Mouse (Mus musculus) midbrain, embryonic 15.5 days (tissue): ENCODE data around the gene 4930432M17Rik. TPM values are rescaled to one million over a fixed set of nuclear protein-coding genes. Genes with fewer than 3 reads are reported as not detected.

Experiments used
- ATAC-seq: fragments of 200-750 bp; cut with Nextera tagmentation; replicated peaks from 2 replicates; pipeline ENCODE4 v1.8.0; 2017; ENCODE audit warnings: moderate TSS enrichment
- H3K27ac ChIP-seq: fragments of 300-500 bp; sonication (generic); 2 replicates; pipeline ENCODE4 v1.5.1; 2015; ENCODE audit warnings: mild to moderate bottlenecking, inconsistent platforms
- H3K27me3 ChIP-seq: fragments of 300-500 bp; sonication (generic); replicated peaks from 2 replicates; pipeline ENCODE4 v1.6.1; 2015; ENCODE audit warnings: inconsistent platforms
- H3K36me3 ChIP-seq: fragments of 300-500 bp; sonication (generic); replicated peaks from 2 replicates; pipeline ENCODE4 v1.6.1; 2015; ENCODE audit warnings: inconsistent platforms
- H3K4me1 ChIP-seq: fragments of 300-500 bp; sonication (generic); 2 replicates; pipeline ENCODE4 v1.6.1; 2015; ENCODE audit warnings: inconsistent platforms
- H3K4me2 ChIP-seq: fragments of 300-500 bp; sonication (generic); 2 replicates; pipeline ENCODE4 v1.6.1; 2015; ENCODE audit warnings: inconsistent platforms, mild to moderate bottlenecking, moderate library complexity
- H3K4me3 ChIP-seq: fragments of 300-500 bp; sonication (generic); 2 replicates; pipeline ENCODE4 v1.5.1; 2015; ENCODE audit warnings: mild to moderate bottlenecking, inconsistent platforms
- H3K9ac ChIP-seq: fragments of 300-500 bp; sonication (generic); 2 replicates; pipeline ENCODE4 v1.6.1; 2015; ENCODE audit warnings: mild to moderate bottlenecking, inconsistent platforms
- H3K9me3 ChIP-seq: fragments of 300-500 bp; sonication (generic); 2 replicates; pipeline ENCODE4 v1.6.1; 2016; ENCODE audit warnings: inconsistent platforms
- WGBS: fragments of 180-500 bp; shearing (Covaris S2); methylation state at CpG from one replicate; pipeline ENCODE4 v1.1.7; 2015; ENCODE audit warnings: mixed read lengths; 5-methylcytosine and 5-hydroxymethylcytosine counted together
- polyA plus RNA-seq: library from polyadenylated mRNA; unstranded; fragments of >200 nt; fragmentation: Nextera tagmentation; extraction: Ambion mirVana; gene quantifications from 2 replicates; pipeline ENCODE4 v1.2.1, GENCODE M21; 2015

The 4930432M17Rik gene
- not detected in 2 replicates for polyA plus RNA-seq

- H3K27me3 ChIP-seq, result no peaks in the 10 kb centered on the region
- H3K4me3 ChIP-seq, result no peak within 1 kb of the TSS
- 65% methylated on average over 4 of the region's 4 CpGs for WGBS
- H3K27ac ChIP-seq, result no peak within 1 kb of the TSS
- H3K4me1 ChIP-seq, result no peaks in the 10 kb centered on the region
- no peak within 1 kb of the TSS for H3K4me2 ChIP-seq
- H3K9me3 ChIP-seq, result no peaks in the 10 kb centered on the region
- H3K36me3 ChIP-seq, result no peaks in the 10 kb centered on the region
- ATAC-seq, result no peak
- no peak within 1 kb of the TSS for H3K9ac ChIP-seq
Observed at GRCm38 (mm10) chr3:121670462-121670861, at the start of gene 4930432M17Rik. Gene 4930432M17Rik, plus strand, starts transcription at chr3:121670762.

GRCm38 (mm10) chr3:121625662-121626061, 44.9 kb upstream of the 4930432M17Rik start:
- H3K27me3 ChIP-seq, result no peaks in the 10 kb centered on the region
- WGBS, result 83% methylated on average over 2 of the region's 2 CpGs
- no peak overlapping the region for H3K9ac ChIP-seq
- H3K4me3 ChIP-seq, result no peak overlapping the region
- no peaks in the 10 kb centered on the region for H3K36me3 ChIP-seq
- no peaks in the 10 kb centered on the region for H3K9me3 ChIP-seq
- H3K27ac ChIP-seq, result no peak overlapping the region
- no peak overlapping the region for H3K4me2 ChIP-seq
- no peaks in the 10 kb centered on the region for H3K4me1 ChIP-seq
- no peak for ATAC-seq

GRCm38 (mm10) chr3:121626273-121626672, 44.3 kb upstream of the 4930432M17Rik start:
- Histone ChIP-seq H3K36me3 (no peaks in the 10 kb centered on the region), H3K27me3 (no peaks in the 10 kb centered on the region), H3K27ac (no peak overlapping the region), H3K4me1 (no peaks in the 10 kb centered on the region), H3K4me3 (no peak overlapping the region), H3K9me3 (no peaks in the 10 kb centered on the region), H3K4me2 (no peak overlapping the region), H3K9ac (no peak overlapping the region)
- WGBS, result 91% methylated on average over 3 of the region's 3 CpGs
- no peak for ATAC-seq

- no peak for ATAC-seq
- Histone ChIP-seq H3K4me1 (no peaks in the 10 kb centered on the region), H3K9ac (no peak overlapping the region), H3K27ac (no peak overlapping the region), H3K36me3 (no peaks in the 10 kb centered on the region), H3K4me3 (no peak overlapping the region), H3K9me3 (no peaks in the 10 kb centered on the region), H3K4me2 (no peak overlapping the region), H3K27me3 (no peaks in the 10 kb centered on the region)
- WGBS, result 73% methylated on average over 3 of the region's 3 CpGs
Observed at GRCm38 (mm10) chr3:121628245-121628644, 42.3 kb upstream of the 4930432M17Rik start.

DNA sequence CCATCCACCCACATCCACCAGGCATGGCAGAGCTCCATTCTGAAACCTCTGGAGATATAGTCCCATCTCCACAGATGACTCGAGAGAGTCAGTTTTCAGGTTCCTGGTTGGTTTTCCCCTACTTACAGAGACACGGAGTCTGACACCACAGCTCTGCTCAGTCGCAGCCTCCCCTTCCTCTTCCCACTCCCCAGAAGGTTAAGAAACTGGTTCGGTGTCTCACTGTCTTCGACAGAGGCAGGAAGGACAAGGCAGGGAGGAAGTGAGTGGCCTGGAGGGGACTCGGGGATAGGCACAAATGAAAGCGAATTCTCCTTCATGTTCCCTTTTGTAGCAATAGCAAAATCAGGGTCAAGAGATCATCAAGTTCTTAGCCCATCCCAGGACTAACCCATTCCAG, 39.9 kb upstream of the 4930432M17Rik start:
- H3K27ac ChIP-seq, result no peak overlapping the region
- H3K9me3 ChIP-seq, result no peaks in the 10 kb centered on the region
- H3K27me3 ChIP-seq, result no peaks in the 10 kb centered on the region
- H3K4me3 ChIP-seq, result no peak overlapping the region
- 85% methylated on average over 7 of the region's 7 CpGs for WGBS
- no peaks in the 10 kb centered on the region for H3K36me3 ChIP-seq
- H3K4me2 ChIP-seq, result no peak overlapping the region
- H3K9ac ChIP-seq, result no peak overlapping the region
- no peaks in the 10 kb centered on the region for H3K4me1 ChIP-seq
- ATAC-seq, result no peak

DNA sequence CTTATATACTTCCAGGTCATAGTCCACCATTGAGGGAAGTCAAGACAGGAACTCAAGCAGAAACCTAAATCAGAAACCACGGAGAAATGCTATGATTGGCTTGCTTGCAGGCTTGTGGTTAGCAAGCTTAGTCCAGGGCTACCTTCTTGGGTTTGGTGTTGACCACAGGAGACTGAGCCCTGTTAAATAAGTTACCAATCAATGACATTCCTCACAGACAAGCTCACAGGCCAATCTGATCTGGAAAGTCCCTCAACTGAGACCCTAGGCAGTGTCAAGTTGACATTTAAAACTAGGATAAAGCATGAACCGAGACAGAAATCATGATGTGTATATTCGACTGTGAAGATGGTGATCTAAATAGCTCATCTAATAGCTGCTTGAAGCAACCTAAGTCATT, 35.6 kb upstream of the 4930432M17Rik start:
- Histone ChIP-seq H3K36me3 (no peaks in the 10 kb centered on the region), H3K4me2 (no peak overlapping the region), H3K27me3 (no peaks in the 10 kb centered on the region), H3K4me1 (no peaks in the 10 kb centered on the region), H3K9ac (no peak overlapping the region), H3K9me3 (no peaks in the 10 kb centered on the region), H3K4me3 (no peak overlapping the region), H3K27ac (no peak overlapping the region)
- ATAC-seq, result no peak
- 90% methylated on average over 3 of the region's 3 CpGs for WGBS

GRCm38 (mm10) chr3:121635505-121635904, 35.1 kb upstream of the 4930432M17Rik start:
- no peak overlapping the region for H3K27ac ChIP-seq
- H3K9ac ChIP-seq, result no peak overlapping the region
- H3K4me3 ChIP-seq, result no peak overlapping the region
- no peaks in the 10 kb centered on the region for H3K9me3 ChIP-seq
- H3K36me3 ChIP-seq, result no peaks in the 10 kb centered on the region
- WGBS, result 72% methylated on average over 7 of the region's 7 CpGs
- H3K27me3 ChIP-seq, result no peaks in the 10 kb centered on the region
- no peak for ATAC-seq
- no peak overlapping the region for H3K4me2 ChIP-seq
- H3K4me1 ChIP-seq, result no peaks in the 10 kb centered on the region

DNA sequence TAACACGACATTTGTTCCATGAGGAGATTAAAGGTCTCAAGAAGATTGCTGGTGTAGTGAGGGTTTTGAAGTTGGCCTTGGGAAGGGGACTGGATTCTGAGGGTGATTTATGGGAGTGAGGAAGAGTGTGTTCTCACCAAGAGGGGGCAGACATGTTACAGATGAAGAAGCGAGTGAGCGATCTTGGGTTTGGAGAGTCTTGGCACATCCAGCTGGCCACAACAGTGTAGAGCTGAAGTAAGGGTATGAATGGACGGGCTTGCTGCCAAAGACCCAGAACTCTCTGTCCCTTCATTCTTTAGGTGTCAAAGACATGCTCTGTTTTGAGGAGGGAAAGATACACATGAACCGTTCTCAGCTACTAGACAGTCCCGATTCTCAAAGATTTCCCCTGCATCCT, 34.2 kb upstream of the 4930432M17Rik start:
- no peaks in the 10 kb centered on the region for H3K9me3 ChIP-seq
- no peak overlapping the region for H3K9ac ChIP-seq
- H3K36me3 ChIP-seq, result no peaks in the 10 kb centered on the region
- WGBS, result 70% methylated on average over 6 of the region's 6 CpGs
- ATAC-seq, result peak; percentile 67; the same call in 1 of the 2 replicates
- H3K4me2 ChIP-seq, result no peak overlapping the region
- no peaks in the 10 kb centered on the region for H3K4me1 ChIP-seq
- no peaks in the 10 kb centered on the region for H3K27me3 ChIP-seq
- no peak overlapping the region for H3K4me3 ChIP-seq
- no peak overlapping the region for H3K27ac ChIP-seq

DNA sequence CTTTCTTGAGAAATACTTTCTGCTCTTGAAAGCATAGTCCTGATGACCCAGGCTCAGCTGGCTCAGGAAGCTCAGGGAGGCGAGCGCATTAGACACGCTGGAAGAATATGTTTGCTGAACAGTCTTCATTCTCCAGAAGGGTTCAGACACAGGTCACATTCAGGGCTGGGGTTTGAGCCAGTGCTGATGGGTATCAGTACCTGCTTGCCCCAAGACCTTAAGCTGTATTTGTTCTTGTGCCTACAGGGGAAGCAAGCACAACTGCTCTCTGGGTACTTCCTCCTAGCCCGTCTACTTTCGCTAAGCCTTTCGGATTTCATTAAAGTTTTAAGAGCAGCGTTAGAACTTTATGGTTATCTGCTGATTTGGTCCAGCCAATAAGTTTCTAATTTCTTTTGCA, 33.8 kb upstream of the 4930432M17Rik start:
- H3K4me1 ChIP-seq, result no peaks in the 10 kb centered on the region
- no peaks in the 10 kb centered on the region for H3K9me3 ChIP-seq
- no peak overlapping the region for H3K27ac ChIP-seq
- no peak overlapping the region for H3K4me3 ChIP-seq
- no peak overlapping the region for H3K9ac ChIP-seq
- ATAC-seq, result no peak
- 85% methylated on average over 7 of the region's 7 CpGs for WGBS
- no peaks in the 10 kb centered on the region for H3K36me3 ChIP-seq
- H3K27me3 ChIP-seq, result no peaks in the 10 kb centered on the region
- H3K4me2 ChIP-seq, result no peak overlapping the region

- Histone ChIP-seq H3K4me2 (no peak overlapping the region), H3K4me1 (no peaks in the 10 kb centered on the region), H3K36me3 (no peaks in the 10 kb centered on the region), H3K9me3 (no peaks in the 10 kb centered on the region), H3K4me3 (no peak overlapping the region), H3K27me3 (no peaks in the 10 kb centered on the region), H3K27ac (no peak overlapping the region), H3K9ac (no peak overlapping the region)
- no peak for ATAC-seq
- WGBS, result 80% methylated on average over 5 of the region's 5 CpGs
Observed at GRCm38 (mm10) chr3:121637792-121638191, 32.8 kb upstream of the 4930432M17Rik start.

DNA sequence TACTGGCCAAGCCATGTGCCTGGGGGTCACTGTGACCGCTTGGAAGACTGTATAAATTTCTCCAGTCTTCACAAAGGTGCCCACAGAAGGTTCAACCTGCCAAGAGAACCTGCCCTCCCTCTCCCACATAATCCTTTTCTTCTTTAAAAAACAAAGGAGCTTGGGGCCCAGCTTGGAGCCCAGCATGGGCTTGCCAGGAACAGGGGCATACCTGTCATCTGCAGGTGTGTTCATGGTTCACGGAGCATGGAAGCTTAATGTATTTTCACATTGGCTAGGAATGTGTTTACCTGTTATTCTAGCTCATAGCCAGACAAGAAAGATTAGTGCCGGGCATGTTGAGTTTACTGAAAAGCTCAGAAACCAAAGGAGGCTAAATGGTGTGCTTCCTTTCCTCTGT, 32.3 kb upstream of the 4930432M17Rik start:
- H3K9me3 ChIP-seq, result no peaks in the 10 kb centered on the region
- H3K4me2 ChIP-seq, result no peak overlapping the region
- H3K36me3 ChIP-seq, result no peaks in the 10 kb centered on the region
- no peak overlapping the region for H3K9ac ChIP-seq
- no peak overlapping the region for H3K27ac ChIP-seq
- H3K27me3 ChIP-seq, result no peaks in the 10 kb centered on the region
- H3K4me3 ChIP-seq, result no peak overlapping the region
- no peaks in the 10 kb centered on the region for H3K4me1 ChIP-seq
- ATAC-seq, result no peak
- 87% methylated on average over 3 of the region's 3 CpGs for WGBS

DNA sequence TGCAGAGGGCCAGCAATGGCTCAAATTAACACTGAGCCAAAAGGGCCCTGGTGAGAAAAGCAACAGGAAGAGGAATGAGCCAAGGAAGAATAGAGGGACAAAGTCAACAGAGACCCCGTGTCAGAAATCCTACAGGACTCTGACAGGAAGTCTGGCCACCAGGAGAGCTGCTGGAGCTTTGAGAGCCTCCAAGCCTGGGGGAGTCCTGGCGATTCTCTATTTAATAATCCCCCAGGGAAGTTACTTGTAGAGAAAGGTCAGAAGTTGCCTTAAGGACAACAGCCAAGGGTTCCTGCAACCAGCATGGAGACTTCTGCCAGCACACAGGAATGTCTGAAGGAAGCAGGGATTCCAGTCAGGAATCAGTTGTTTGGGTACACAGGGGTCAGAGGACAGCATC, 30.0 kb upstream of the 4930432M17Rik start:
- Histone ChIP-seq H3K36me3 (no peaks in the 10 kb centered on the region), H3K4me2 (no peak overlapping the region), H3K9ac (no peak overlapping the region), H3K27me3 (no peaks in the 10 kb centered on the region), H3K27ac (no peak overlapping the region), H3K4me1 (no peaks in the 10 kb centered on the region), H3K9me3 (no peaks in the 10 kb centered on the region), H3K4me3 (no peak overlapping the region)
- ATAC-seq, result no peak
- WGBS, result 58% methylated on average over 2 of the region's 2 CpGs

DNA sequence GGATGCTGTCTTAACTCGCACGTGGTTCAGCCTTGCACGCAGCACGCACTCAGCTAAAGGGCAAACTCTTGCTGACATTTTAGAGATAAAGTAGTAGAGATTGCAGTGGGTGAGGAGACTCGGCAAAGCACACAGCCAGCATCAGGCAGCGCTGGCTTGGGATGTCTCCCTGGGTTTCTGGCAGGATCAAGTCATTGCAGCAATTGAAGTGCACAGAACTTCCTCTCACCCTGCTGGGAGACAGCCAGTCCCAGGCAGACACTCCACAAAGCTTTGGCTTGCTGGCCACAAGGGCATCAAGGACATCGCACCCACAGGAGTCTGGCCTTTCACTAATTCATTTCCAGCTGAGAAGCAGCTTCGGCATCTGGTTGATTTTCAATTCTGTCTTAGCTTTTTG, 27.3 kb upstream of the 4930432M17Rik start:
- H3K27ac ChIP-seq, result no peak overlapping the region
- no peaks in the 10 kb centered on the region for H3K9me3 ChIP-seq
- H3K4me1 ChIP-seq, result no peaks in the 10 kb centered on the region
- no peaks in the 10 kb centered on the region for H3K27me3 ChIP-seq
- ATAC-seq, result no peak
- no peak overlapping the region for H3K9ac ChIP-seq
- H3K36me3 ChIP-seq, result no peaks in the 10 kb centered on the region
- WGBS, result 68% methylated on average over 8 of the region's 8 CpGs
- H3K4me3 ChIP-seq, result no peak overlapping the region
- H3K4me2 ChIP-seq, result no peak overlapping the region

DNA sequence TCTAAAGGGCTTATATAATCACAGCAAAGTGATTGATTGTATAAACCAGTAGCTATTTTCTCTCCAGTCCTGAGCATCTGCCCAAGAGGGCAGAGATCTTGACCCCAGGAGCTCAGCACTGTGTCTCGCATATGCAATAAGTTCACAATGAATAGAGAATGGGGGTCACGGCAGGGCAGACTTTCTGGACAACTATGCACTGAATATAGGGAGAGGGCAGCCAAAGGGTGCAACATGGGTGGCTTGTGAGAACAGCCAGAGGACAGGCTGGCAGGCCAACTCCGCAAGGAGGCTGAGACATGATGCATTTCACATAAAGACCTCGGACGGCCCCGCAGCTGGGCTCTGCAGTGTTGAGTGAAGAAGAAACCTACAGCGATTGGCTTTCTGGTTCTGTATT, 25.1 kb upstream of the 4930432M17Rik start:
- Histone ChIP-seq H3K9ac (no peak overlapping the region), H3K4me3 (no peak overlapping the region), H3K27ac (no peak overlapping the region), H3K4me2 (no peak overlapping the region), H3K9me3 (no peaks in the 10 kb centered on the region), H3K36me3 (no peaks in the 10 kb centered on the region), H3K27me3 (no peaks in the 10 kb centered on the region), H3K4me1 (no peaks in the 10 kb centered on the region)
- no peak for ATAC-seq
- 49% methylated on average over 7 of the region's 7 CpGs for WGBS
